Mouse (Mus musculus) MEL (cell line): Measurements from ENCODE around the gene Plekhh3. TPM values are rescaled to one million over a fixed set of nuclear protein-coding genes. Genes with fewer than 3 reads are reported as not detected.
A peak's percentile ranks its signal among the peaks of the same experiment; 100 is the strongest.

Source experiments
- DNase-seq: peaks from one replicate; pipeline ENCODE4 v3.0.0; 2011; ENCODE audit warnings: low read depth, low spot score
- H3K27ac ChIP-seq: 2 replicates; pipeline ENCODE4 v1.5.1; 2012; ENCODE audit warnings: low read depth, mild to moderate bottlenecking, control low read depth, low read length, moderate library complexity; ENCODE audit not compliant: control insufficient read depth
- H3K27me3 ChIP-seq, 2 experiments: fragments of 150-350 bp in 1 of 2; sonication (generic) in 1 of 2; 2 replicates each; pipeline ENCODE4 v1.6.1; 2012; ENCODE audit warnings: low read length in 2 of 2, mild to moderate bottlenecking in 2 of 2, improper control_type of control experiment in 1 of 2, moderate library complexity in 1 of 2; ENCODE audit not compliant: insufficient read depth in 2 of 2, control insufficient read depth in 1 of 2
- H3K36me3 ChIP-seq, 2 experiments: 2 replicates each; pipeline ENCODE4 v1.6.1; 2012 to 2014; ENCODE audit warnings: low read length in 2 of 2, improper control_type of control experiment in 1 of 2, inconsistent platforms in 1 of 2, mild to moderate bottlenecking in 1 of 2; ENCODE audit not compliant: insufficient read depth in 2 of 2, control insufficient read depth in 1 of 2
- H3K4me1 ChIP-seq, 2 experiments: fragments of 150-350 bp in 1 of 2; sonication (generic) in 1 of 2; 2 replicates each; pipeline ENCODE4 v1.6.1; 2012; ENCODE audit warnings: low read length in 2 of 2, improper control_type of control experiment in 1 of 2, mild to moderate bottlenecking in 1 of 2; ENCODE audit not compliant: insufficient read depth in 2 of 2, control insufficient read depth in 1 of 2
- H3K4me3 ChIP-seq, 2 experiments: fragments of 150-350 bp in 1 of 2; sonication (generic) in 1 of 2; 2 replicates each; pipeline ENCODE4 v1.5.1; 2012; ENCODE audit warnings: low read depth in 2 of 2, low read length in 2 of 2, mild to moderate bottlenecking in 2 of 2, moderate library complexity in 2 of 2, control low read depth in 1 of 2, improper control_type of control experiment in 1 of 2; ENCODE audit not compliant: control insufficient read depth in 1 of 2, insufficient read depth in 1 of 2
- H3K79me2 ChIP-seq: 2 replicates; pipeline ENCODE4 v1.6.1; 2012; ENCODE audit warnings: mild to moderate bottlenecking, low read length, moderate library complexity; ENCODE audit not compliant: control insufficient read depth, poor library complexity, insufficient read depth
- H3K9ac ChIP-seq: 2 replicates; pipeline ENCODE4 v1.6.1; 2012; ENCODE audit warnings: low read depth, mild to moderate bottlenecking, control low read depth, low read length, moderate library complexity; ENCODE audit not compliant: control insufficient read depth, poor library complexity, severe bottlenecking
- H3K9me3 ChIP-seq: fragments of 150-350 bp; sonication (generic); replicated peaks from 2 replicates; pipeline ENCODE4 v1.6.1; 2012; ENCODE audit warnings: mild to moderate bottlenecking, low read length, improper control_type of control experiment, moderate library complexity; ENCODE audit not compliant: insufficient read depth
- BHLHE40 ChIP-seq: IDR thresholded peaks from 2 replicates; pipeline ENCODE4 v1.6.1; 2012; ENCODE audit warnings: low read depth, mild to moderate bottlenecking, inconsistent platforms, low read length, improper control_type of control experiment, borderline replicate concordance
- CHD2 ChIP-seq: IDR thresholded peaks from 2 replicates; pipeline ENCODE4 v1.6.1; 2011; ENCODE audit warnings: low read length, improper control_type of control experiment
- CTCF ChIP-seq, 3 experiments: IDR thresholded peaks in 2 of 3; conservative IDR thresholded peaks in 1 of 3; 2 replicates each; pipeline ENCODE4 v1.5.1; 2011 to 2012; ENCODE audit warnings: low read length in 3 of 3, low read depth in 2 of 3, mild to moderate bottlenecking in 2 of 3, improper control_type of control experiment in 1 of 3, inconsistent platforms in 1 of 3, mixed read lengths in 1 of 3, moderate library complexity in 1 of 3; ENCODE audit not compliant: control insufficient read depth in 1 of 3, insufficient read depth in 1 of 3, poor library complexity in 1 of 3, severe bottlenecking in 1 of 3
- ELF1 ChIP-seq: IDR thresholded peaks from 2 replicates; pipeline ENCODE4 v1.6.1; 2014; ENCODE audit warnings: low read depth, mild to moderate bottlenecking, inconsistent platforms, low read length, improper control_type of control experiment, moderate library complexity
- EP300 ChIP-seq, 2 experiments: IDR thresholded peaks; 2 replicates each; pipeline ENCODE4 v1.6.1; 2011; ENCODE audit warnings: improper control_type of control experiment in 2 of 2, low read length in 2 of 2, low read depth in 1 of 2, mild to moderate bottlenecking in 1 of 2
- ETS1 ChIP-seq: IDR thresholded peaks from 2 replicates; pipeline ENCODE4 v1.6.1; 2012; ENCODE audit warnings: low read depth, mild to moderate bottlenecking, inconsistent platforms, low read length, improper control_type of control experiment, moderate library complexity
- HCFC1 ChIP-seq: IDR thresholded peaks from 2 replicates; pipeline ENCODE4 v1.6.1; 2012; ENCODE audit warnings: low read depth, mild to moderate bottlenecking, inconsistent platforms, low read length, improper control_type of control experiment, moderate library complexity
- JUND ChIP-seq: IDR thresholded peaks from 2 replicates; pipeline ENCODE4 v1.6.1; 2011; ENCODE audit warnings: low read depth, mild to moderate bottlenecking, improper control_type of control experiment, low read length
- MXI1 ChIP-seq: IDR thresholded peaks from 2 replicates; pipeline ENCODE4 v1.6.1; 2011; ENCODE audit warnings: mild to moderate bottlenecking, low read depth, low read length, improper control_type of control experiment
- NELFE ChIP-seq: IDR thresholded peaks from 2 replicates; pipeline ENCODE4 v1.6.1; 2011; ENCODE audit warnings: low read depth, low read length, improper control_type of control experiment
- POLR2A ChIP-seq, 2 experiments: IDR thresholded peaks; 2 replicates each; pipeline ENCODE4 v1.6.1; 2011 to 2012; ENCODE audit warnings: low read length in 2 of 2, mild to moderate bottlenecking in 2 of 2, control low read depth in 1 of 2, improper control_type of control experiment in 1 of 2, low read depth in 1 of 2, moderate library complexity in 1 of 2; ENCODE audit not compliant: control insufficient read depth in 1 of 2, insufficient read depth in 1 of 2, poor library complexity in 1 of 2
- POLR2AphosphoS2 ChIP-seq: IDR thresholded peaks from 2 replicates; pipeline ENCODE4 v1.6.1; 2011; ENCODE audit warnings: low read length, improper control_type of control experiment
- POLR2AphosphoS5 ChIP-seq: IDR thresholded peaks from 2 replicates; pipeline ENCODE4 v1.6.1; 2012; ENCODE audit warnings: low read depth, borderline replicate concordance, mild to moderate bottlenecking, inconsistent platforms, low read length, moderate library complexity, mixed read lengths
- RAD21 ChIP-seq: IDR thresholded peaks from 2 replicates; pipeline ENCODE4 v1.6.1; 2011; ENCODE audit warnings: mild to moderate bottlenecking, low read depth, low read length, improper control_type of control experiment
- RCOR1 ChIP-seq: IDR thresholded peaks from 2 replicates; pipeline ENCODE4 v1.6.1; 2012; ENCODE audit warnings: low read depth, mild to moderate bottlenecking, inconsistent platforms, low read length, improper control_type of control experiment
- SIN3A ChIP-seq: IDR thresholded peaks from 2 replicates; pipeline ENCODE4 v1.6.1; 2012; ENCODE audit warnings: low read length, improper control_type of control experiment, inconsistent platforms
- SMC3 ChIP-seq: IDR thresholded peaks from 2 replicates; pipeline ENCODE4 v1.6.1; 2011; ENCODE audit warnings: low read depth, low read length, improper control_type of control experiment
- USF1 ChIP-seq: IDR thresholded peaks from 2 replicates; pipeline ENCODE4 v1.6.1; 2014; ENCODE audit warnings: low read depth, mild to moderate bottlenecking, inconsistent platforms, low read length, improper control_type of control experiment, moderate library complexity
- ZMIZ1 ChIP-seq: IDR thresholded peaks from 2 replicates; pipeline ENCODE4 v1.6.1; 2012; ENCODE audit warnings: low read depth, mild to moderate bottlenecking, inconsistent platforms, low read length, improper control_type of control experiment, moderate library complexity
- polyA plus RNA-seq, 2 experiments: library from polyadenylated mRNA; stranded (reverse) in 1 of 2; unstranded in 1 of 2; fragments of >175 nt in 1 of 2; fragments of >200 nt in 1 of 2; gene quantifications; 2 replicates each; pipeline versions ENCODE4 v1.2.1 to v1.2.4; 2012; ENCODE audit warnings: low replicate concordance in 2 of 2, low read depth in 1 of 2; ENCODE audit not compliant: insufficient read length in 2 of 2, insufficient read depth in 1 of 2, missing spikeins in 1 of 2
- total RNA-seq: library from RNA; depleted of rRNA; stranded (reverse); fragments of 300-350 nt; gene quantifications from 2 replicates; pipeline ENCODE4 v1.2.3, GENCODE M21; 2012

Plekhh3 gene
- total and polyA plus RNA-seq, 3 experiments, result 0.81 to 1.5 TPM; not detected in 1

DNA sequence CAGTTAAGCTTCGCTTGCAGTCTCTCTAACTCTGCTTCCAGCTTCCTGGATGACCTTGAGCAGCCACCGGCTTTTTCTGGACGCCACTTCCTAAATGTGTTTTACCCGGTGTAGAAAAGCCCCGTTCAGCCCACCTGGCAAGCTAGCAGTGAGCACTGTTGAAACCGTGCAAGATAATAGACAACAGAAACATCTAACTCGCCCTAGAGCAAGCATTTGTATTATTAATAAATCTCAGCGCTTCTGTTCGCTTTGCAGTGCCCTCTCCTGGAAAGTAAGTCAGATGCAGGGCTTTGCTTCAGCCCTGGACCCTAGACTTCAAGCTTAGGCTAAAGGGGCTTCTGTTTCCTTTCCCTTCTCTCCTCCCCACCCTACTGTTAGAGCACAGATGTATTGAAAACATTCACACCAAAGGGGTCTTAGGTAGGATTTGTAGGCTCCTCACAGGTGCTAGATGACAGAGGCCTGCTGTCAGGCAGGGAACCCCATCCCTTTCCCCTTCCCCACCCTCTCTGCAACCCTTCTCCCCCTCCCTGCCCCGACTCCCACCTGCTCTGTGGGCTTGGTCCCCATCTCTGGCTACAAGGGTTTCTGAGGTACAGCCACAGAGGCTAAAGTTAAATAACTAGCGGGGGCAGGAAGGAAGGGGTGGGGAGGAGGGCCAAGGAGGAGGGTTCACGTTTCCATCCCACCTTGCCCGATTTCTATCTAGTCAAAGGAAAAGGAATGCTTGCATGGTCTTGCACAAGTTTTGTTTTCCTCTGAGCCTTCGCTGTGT is 3.9 kb upstream of the Plekhh3 start, which contains the start of gene Ccr10:
TSS of gene Ccr10 (minus strand) at position 593 of the 778 bp plus-strand sequence.
- DNase-seq, result no peak
- Histone ChIP-seq H3K4me3 (no peak within 1 kb of the TSS), H3K4me1 (peaks cover 0 to 17% of the 10 kb centered on the region in 2 experiments; a peak in 2 of 4 replicates), H3K27ac (no peak within 1 kb of the TSS), H3K9ac (no peak within 1 kb of the TSS), H3K27me3 (peaks cover 0 to 4% of the 10 kb centered on the region in 2 experiments; a peak in 1 of 4 replicates), H3K36me3 (peaks cover 0 to 6% of the 10 kb centered on the region in 2 experiments; a peak in 2 of 4 replicates), H3K79me2 (no peaks in the 10 kb centered on the region; the same call in 1 of the 2 replicates), H3K9me3 (no peaks in the 10 kb centered on the region)
- TF ChIP-seq RCOR1, result 0 out of 2 replicates have a peak, but pooled peaks have one; percentile 37
- TF ChIP-seq ELF1, result no peak
- peak in 2 of 3 experiments; percentile 2 to 31; a peak in 2 of 6 replicates for TF ChIP-seq CTCF (IDR thresholded peaks at IDR 0.05 in 2 of 3, conservative IDR thresholded peaks at IDR 0.05 in 1 of 3; ENCODE audit: control insufficient read depth in 1 of 3, insufficient read depth in 1 of 3, low read depth in 2 of 3, low read length in 3 of 3, poor library complexity in 1 of 3, severe bottlenecking in 1 of 3)
- peak; percentile 31 for TF ChIP-seq SMC3

GRCm38 (mm10) chr11:101174389-101174745 is 3.2 kb upstream of the Plekhh3 start:
- TF ChIP-seq MXI1 (no peak), SIN3A (no peak), NELFE (no peak), RCOR1 (no peak), JUND (no peak), EP300 (IDR thresholded peaks at IDR 0.05; ENCODE audit: low read depth in 1 of 2, low read length in 2 of 2) (no peak), RAD21 (no peak), ETS1 (no peak), ZMIZ1 (no peak), USF1 (no peak), ELF1 (no peak), BHLHE40 (no peak), POLR2AphosphoS2 (no peak), CHD2 (no peak), HCFC1 (no peak), POLR2AphosphoS5 (no peak), POLR2A (IDR thresholded peaks at IDR 0.05; ENCODE audit: control insufficient read depth in 1 of 2, insufficient read depth in 1 of 2, low read depth in 1 of 2, low read length in 2 of 2, poor library complexity in 1 of 2) (no peak)
- Histone ChIP-seq H3K4me1 (peaks cover 0 to 19% of the 10 kb centered on the region in 2 experiments; a peak in 2 of 4 replicates), H3K27ac (no peak overlapping the region), H3K4me3 (no peak overlapping the region), H3K36me3 (peaks cover 0 to 6% of the 10 kb centered on the region in 2 experiments; a peak in 2 of 4 replicates), H3K9ac (no peak overlapping the region), H3K9me3 (no peaks in the 10 kb centered on the region), H3K27me3 (peaks cover 0 to 4% of the 10 kb centered on the region in 2 experiments; a peak in 2 of 4 replicates), H3K79me2 (no peaks in the 10 kb centered on the region; the same call in 1 of the 2 replicates)
- DNase-seq, result no peak
